Mouse (Mus musculus) gastrocnemius, postnatal 14 days (tissue): ENCODE results near the gene Eml2. TPM values are rescaled to one million over a fixed set of nuclear protein-coding genes. Genes with fewer than 3 reads are reported as not detected.

Experiments used
- DNase-seq: peaks from one replicate; pipeline ENCODE4 v3.0.0; 2021; ENCODE audit warnings: mixed read lengths
- intact Hi-C: fragments of 180-260 bp; cut with DNase I; formaldehyde crosslinking; loops from one replicate; pipeline ENCODE4 v1.15.1; 2025; ENCODE audit warnings: low total_unique reads
- microRNA-seq, 2 experiments: library from miRNA; unstranded; fragments of <30 nt; microRNA quantifications; one replicate each; pipeline ENCODE4 v1.2.0; 2021
- total RNA-seq, 2 experiments: library from RNA; stranded (reverse); gene quantifications; 2 replicates each; pipeline ENCODE4 v1.2.3; 2021

Gene Eml2
- total RNA-seq, 2 experiments from 2014 or later: 12.1 to 14.2 TPM

DNA sequence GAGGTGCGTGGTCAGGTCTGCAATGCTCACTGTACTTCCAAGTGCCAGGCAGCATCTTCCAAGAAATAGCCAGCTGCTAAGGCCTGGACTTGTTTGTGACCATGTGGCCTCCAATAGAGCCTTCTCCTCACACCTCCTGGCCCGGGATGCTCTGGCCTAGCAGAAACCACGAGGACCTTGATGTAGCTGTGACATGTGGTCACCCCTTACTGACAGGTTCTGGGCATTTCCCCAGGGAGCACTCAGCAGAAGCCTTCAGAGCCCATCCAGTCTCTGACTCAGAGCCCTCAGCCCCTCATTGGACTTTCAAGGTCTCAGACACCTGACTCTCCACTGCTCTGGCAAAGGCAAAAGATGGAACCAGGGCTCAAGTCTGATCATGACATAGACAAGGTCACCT lies 68.9 kb downstream of the Eml2 start:
- intact Hi-C loops: no loop called here
- DNase-seq: no peak

DNA sequence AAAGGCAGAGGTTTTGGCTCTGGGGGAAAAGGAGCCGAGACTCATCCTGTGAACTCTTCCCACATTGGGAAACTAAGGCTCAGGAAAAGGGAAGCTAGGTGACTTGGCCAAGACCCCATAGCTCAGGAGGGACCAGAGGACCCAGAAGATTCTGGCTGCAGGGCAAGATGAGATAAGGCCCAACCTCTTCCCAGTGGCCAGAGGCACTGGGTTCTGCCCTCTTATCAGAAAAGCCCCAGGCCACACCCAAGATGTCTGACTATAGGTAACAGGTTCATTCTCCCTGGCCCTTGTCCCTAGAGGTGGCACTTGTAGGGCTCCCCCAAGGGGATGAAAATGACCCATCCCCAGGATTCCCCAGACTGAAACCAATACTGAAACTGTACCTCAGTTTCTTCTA lies 70.6 kb downstream of the Eml2 start:
- intact Hi-C loops: no loop called here
- no peak for DNase-seq

DNA sequence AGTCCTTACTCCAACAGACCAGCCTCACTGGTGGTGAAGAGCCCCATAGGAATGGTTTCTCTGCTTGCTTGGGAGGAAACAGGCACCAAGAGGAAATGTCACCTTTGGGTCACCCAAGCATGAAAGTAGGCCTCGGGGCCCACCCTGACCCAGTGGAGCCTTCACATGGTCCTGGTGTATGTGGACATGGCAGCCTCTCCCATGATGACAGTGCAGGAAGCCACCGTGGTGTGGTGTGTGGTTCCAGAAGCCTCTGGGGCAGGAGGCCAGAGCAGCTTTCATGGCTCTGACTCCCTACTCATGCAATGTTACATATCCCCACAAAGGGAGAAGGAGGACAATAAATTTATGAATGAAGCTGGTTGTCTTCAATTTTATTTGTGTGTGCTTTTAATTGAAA lies 71.3 kb downstream of the Eml2 start:
- intact Hi-C loops: no loop called here
- DNase-seq: no peak

DNA sequence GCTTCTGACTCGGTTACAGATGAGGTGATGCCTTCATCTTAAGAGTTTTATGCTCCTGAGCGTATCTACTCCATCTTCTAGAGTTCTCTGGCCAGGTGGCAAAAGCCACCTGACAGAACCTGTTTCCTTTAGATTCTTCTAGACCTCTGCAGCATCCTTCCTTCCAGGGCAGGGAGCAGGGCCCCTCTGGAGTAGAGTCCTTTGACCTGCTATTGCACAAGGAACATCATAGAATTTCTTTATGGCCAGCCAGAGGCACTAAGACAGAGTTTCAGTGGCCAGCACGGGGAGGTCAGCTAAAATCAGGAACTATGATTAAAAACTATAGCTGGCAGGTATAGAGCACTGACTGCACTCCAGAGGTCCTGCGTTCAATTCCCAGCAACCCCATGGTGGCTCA lies 75.9 kb downstream of the Eml2 start:
- intact Hi-C loops: no loop called here
- DNase-seq: no peak

DNA sequence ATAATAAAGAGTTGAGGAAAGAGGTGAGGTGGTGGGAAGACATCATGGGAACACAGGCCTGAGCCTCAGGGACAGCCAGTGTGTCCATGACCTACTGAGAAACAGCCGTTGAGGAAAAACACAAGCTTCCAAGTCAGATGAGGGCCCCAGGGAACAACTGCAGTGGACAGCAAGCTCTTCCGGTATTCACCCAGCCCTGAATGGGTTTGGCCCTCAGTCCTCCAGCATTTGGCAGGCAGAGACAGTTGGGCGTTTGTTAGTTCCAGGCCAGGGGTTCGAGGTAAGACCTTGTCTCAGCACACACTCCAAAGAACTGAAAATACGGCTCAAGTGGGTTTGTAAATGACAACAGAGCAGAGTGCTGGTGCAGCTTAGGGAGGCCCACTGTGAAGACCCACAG lies 77.2 kb downstream of the Eml2 start:
- intact Hi-C loops: no loop called here
- no peak for DNase-seq

DNA sequence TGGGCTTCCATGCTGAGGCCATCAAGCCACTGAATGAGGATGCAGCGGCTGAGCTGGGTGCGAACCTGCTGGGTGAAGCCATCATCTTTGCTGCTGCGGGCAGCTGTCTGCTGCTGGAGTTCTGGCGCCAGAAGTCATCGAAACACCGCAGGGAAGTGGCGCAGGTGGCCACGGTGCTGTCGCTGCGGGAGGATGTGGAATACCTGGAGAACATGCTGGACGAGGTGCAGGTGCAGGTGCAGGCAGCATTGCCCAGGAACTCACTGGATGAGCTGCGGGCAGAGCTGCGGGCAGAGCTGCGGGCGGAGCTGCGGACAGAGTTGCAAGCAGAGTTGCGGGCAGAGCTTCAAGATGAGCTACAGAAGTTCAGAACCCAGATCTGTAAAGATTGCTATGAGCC lies 79.2 kb downstream of the Eml2 start:
- no peak for DNase-seq
- intact Hi-C loops: no loop called here

Small RNA genes lying within 50 kb of the gene (microRNA-seq; reads per million reads assigned to microRNA genes)
- gene Mir330: 85.2 to 130 reads per million in 2 experiments

Other genes with a start within 250 kb of the Eml2 start
- not detected for gene Nanos2, start 189.0 kb upstream of the Eml2 start, total RNA-seq
- 1 to 10 TPM; 2.2 to 3.7 TPM for gene Mypop, start 185.2 kb upstream of the Eml2 start, total RNA-seq
- gene Irf2bp1, start 172.4 kb upstream of the Eml2 start, total RNA-seq: 10 to 100 TPM; 14.9 to 18.6 TPM
- not detected for gene Foxa3, start 152.9 kb upstream of the Eml2 start, total RNA-seq
- gene Sympk, start 152.0 kb upstream of the Eml2 start, total RNA-seq: 10 to 100 TPM; 38.2 to 41.1 TPM
- not detected for gene Rsph6a, start 121.7 kb upstream of the Eml2 start, total RNA-seq
- 10 to 100 TPM; 22.1 to 25.5 TPM for gene Dmwd, start 100.2 kb upstream of the Eml2 start, total RNA-seq
- gene Dmpk, start 92.6 kb upstream of the Eml2 start, total RNA-seq: 100 to 1,000 TPM; 241 to 257 TPM
- gene Six5, start 81.8 kb upstream of the Eml2 start, total RNA-seq: 1 to 10 TPM; 3.1 to 3.8 TPM
- not detected for gene Gm4969, start 58.1 kb upstream of the Eml2 start, total RNA-seq
- 1 to 10 TPM; 3.2 TPM for gene Fbxo46, start 56.6 kb upstream of the Eml2 start, total RNA-seq
- gene Qpctl, start 27.1 kb upstream of the Eml2 start, total RNA-seq: 1 to 10 TPM; 3.1 to 4.2 TPM
- gene Snrpd2, start 26.7 kb upstream of the Eml2 start, total RNA-seq: 10 to 100 TPM; 62.3 to 66.5 TPM
- under 1 TPM in 1 of 2 experiments, not detected in 1; 0.09 TPM for gene Gipr, start 10.3 kb upstream of the Eml2 start, total RNA-seq
- 1 to 10 TPM; 2.9 to 4.3 TPM for gene Gpr4, start 36.1 kb downstream of the Eml2 start, total RNA-seq
- 10 to 100 TPM; 35.1 to 43.0 TPM for gene Opa3, start 51.9 kb downstream of the Eml2 start, total RNA-seq
- 10 to 100 TPM; 31.0 to 35.1 TPM for gene Vasp, start 95.4 kb downstream of the Eml2 start, total RNA-seq
- gene Ppm1n, start 103.6 kb downstream of the Eml2 start, total RNA-seq: not detected
- 100 to 1,000 TPM; 800 to 833 TPM for gene Rtn2, start 106.2 kb downstream of the Eml2 start, total RNA-seq
- gene Fosb, start 133.6 kb downstream of the Eml2 start, total RNA-seq: under 1 TPM; 0.69 to 0.90 TPM
- gene Ercc1, start 168.4 kb downstream of the Eml2 start, total RNA-seq: 10 to 100 TPM; 26.7 to 28.7 TPM
- 1 to 10 TPM; 7.4 to 8.2 TPM for gene Cd3eap, start 183.1 kb downstream of the Eml2 start, total RNA-seq
- gene Ppp1r13l, start 183.3 kb downstream of the Eml2 start, total RNA-seq: 1 to 10 TPM; 1.7 to 2.9 TPM
- 1 to 10 TPM; 6.1 to 7.8 TPM for gene Ercc2, start 205.6 kb downstream of the Eml2 start, total RNA-seq
- gene Klc3, start 227.7 kb downstream of the Eml2 start, total RNA-seq: under 1 TPM in 1 of 2 experiments, not detected in 1; 0.11 TPM
- gene Ckm, start 228.4 kb downstream of the Eml2 start, total RNA-seq: over 10,000 TPM; 34,344 to 35,305 TPM